Mouse (Mus musculus) forebrain, embryonic 16.5 days (tissue): ENCODE results near the gene Wdr90. TPM values are rescaled to one million over a fixed set of nuclear protein-coding genes. Genes with fewer than 3 reads are reported as not detected.
A peak's percentile ranks its signal among the peaks of the same experiment; 100 is the strongest.

Experiments
- ATAC-seq: fragments of 200-750 bp; cut with Nextera tagmentation; 2 replicates; pipeline ENCODE4 v1.8.0; 2017; ENCODE audit warnings: mild to moderate bottlenecking, moderate library complexity
- H3K27ac ChIP-seq: fragments of 300-500 bp; sonication (generic); 2 replicates; pipeline ENCODE4 v1.5.1; 2014; ENCODE audit warnings: low read length, control low read depth
- H3K27me3 ChIP-seq: fragments of 300-500 bp; sonication (generic); replicated peaks from 2 replicates; pipeline ENCODE4 v1.6.1; 2014; ENCODE audit warnings: low read length; ENCODE audit not compliant: control insufficient read depth, insufficient read depth
- H3K36me3 ChIP-seq: fragments of 300-500 bp; sonication (generic); 2 replicates; pipeline ENCODE4 v1.6.1; 2014; ENCODE audit not compliant: control insufficient read depth, insufficient read depth
- H3K4me1 ChIP-seq: fragments of 300-500 bp; sonication (generic); replicated peaks from 2 replicates; pipeline ENCODE4 v1.6.1; 2014; ENCODE audit warnings: low read length; ENCODE audit not compliant: control insufficient read depth, insufficient read depth
- H3K4me2 ChIP-seq: fragments of 300-500 bp; sonication (generic); 2 replicates; pipeline ENCODE4 v1.6.1; 2014; ENCODE audit warnings: mild to moderate bottlenecking, low read length, control low read depth
- H3K4me3 ChIP-seq: fragments of 300-500 bp; sonication (generic); replicated peaks from 2 replicates; pipeline ENCODE4 v1.5.1; 2014; ENCODE audit warnings: mild to moderate bottlenecking, low read length, control low read depth
- H3K9ac ChIP-seq: fragments of 300-500 bp; sonication (generic); replicated peaks from 2 replicates; pipeline ENCODE4 v1.6.1; 2014; ENCODE audit warnings: low read depth, low read length, control low read depth
- H3K9me3 ChIP-seq: fragments of 300-500 bp; sonication (generic); 2 replicates; pipeline ENCODE4 v1.6.1; 2016; ENCODE audit warnings: low read length; ENCODE audit not compliant: control insufficient read depth
- WGBS: fragments of 180-500 bp; shearing (Covaris S2); extraction: QIAGEN DNeasy Blood & Tissue Kit; methylation state at CpG from one replicate; pipeline ENCODE4 v1.1.7; 2014; 5-methylcytosine and 5-hydroxymethylcytosine counted together
- polyA plus RNA-seq: library from polyadenylated mRNA; unstranded; fragments of >200 nt; fragmentation: Nextera tagmentation; extraction: Ambion mirVana; gene quantifications from 2 replicates; pipeline ENCODE4 v1.2.1, GENCODE M21; 2015

Wdr90 gene
- polyA plus RNA-seq, 1 experiment from 2014 or later, result 24.8 TPM

GRCm38 (mm10) chr17:25828712-25829557 lies 32.4 kb downstream of the Wdr90 start, which contains the start of gene Jmjd8:
Gene Jmjd8 (plus strand): TSS chr17:25828867.
- peak; percentile 73 for ATAC-seq
- H3K9ac ChIP-seq, result peak within 1 kb of the TSS; percentile 80

GRCm38 (mm10) chr17:25828223-25828594 lies 33.1 kb downstream of the Wdr90 start:
- H3K9ac ChIP-seq, result peak overlapping the region; percentile 80
- peak overlapping the region; percentile 93 for H3K4me2 ChIP-seq
- no peaks in the 10 kb centered on the region for H3K27me3 ChIP-seq
- H3K9me3 ChIP-seq, result no peaks in the 10 kb centered on the region
- peaks cover 20% of the 10 kb centered on the region for H3K36me3 ChIP-seq
- ATAC-seq, result no peak
- peaks cover 76% of the 10 kb centered on the region for H3K4me1 ChIP-seq
- H3K4me3 ChIP-seq, result peak overlapping the region; percentile 66
- H3K27ac ChIP-seq, result peak overlapping the region; percentile 93
- WGBS, result 85% methylated on average over 8 of the region's 8 CpGs

More at GRCm38 (mm10) chr17:25828712-25829557, 32.4 kb downstream of the Wdr90 start, which contains the start of gene Jmjd8:
- peak within 1 kb of the TSS; percentile 66 for H3K4me3 ChIP-seq
- H3K27ac ChIP-seq, result peak within 1 kb of the TSS; percentile 93
- peaks cover 20% of the 10 kb centered on the region for H3K36me3 ChIP-seq
- no peaks in the 10 kb centered on the region for H3K27me3 ChIP-seq
- H3K4me1 ChIP-seq, result peaks cover 79% of the 10 kb centered on the region
- no peaks in the 10 kb centered on the region for H3K9me3 ChIP-seq
- H3K4me2 ChIP-seq, result peak within 1 kb of the TSS; percentile 93
- WGBS, result 1% methylated on average over 32 of the region's 32 CpGs

- Histone ChIP-seq H3K27me3 (no peaks in the 10 kb centered on the region), H3K9ac (no peak overlapping the region), H3K27ac (no peak overlapping the region), H3K4me2 (no peak overlapping the region), H3K4me1 (peaks cover 76% of the 10 kb centered on the region), H3K9me3 (no peaks in the 10 kb centered on the region), H3K36me3 (peaks cover 20% of the 10 kb centered on the region), H3K4me3 (no peak overlapping the region)
- WGBS, result 92% methylated on average over 22 of the region's 22 CpGs
- no peak for ATAC-seq
Observed at GRCm38 (mm10) chr17:25827546-25828222, 33.6 kb downstream of the Wdr90 start.

GRCm38 (mm10) chr17:25827011-25827410 lies 34.3 kb downstream of the Wdr90 start:
- H3K4me3 ChIP-seq, result no peak overlapping the region
- WGBS, result 93% methylated on average over 13 of the region's 13 CpGs
- H3K36me3 ChIP-seq, result peaks cover 20% of the 10 kb centered on the region
- no peak overlapping the region for H3K4me2 ChIP-seq
- no peaks in the 10 kb centered on the region for H3K27me3 ChIP-seq
- H3K9ac ChIP-seq, result no peak overlapping the region
- H3K4me1 ChIP-seq, result peaks cover 73% of the 10 kb centered on the region
- no peak for ATAC-seq
- no peak overlapping the region for H3K27ac ChIP-seq
- H3K9me3 ChIP-seq, result no peaks in the 10 kb centered on the region

GRCm38 (mm10) chr17:25825984-25826570 lies 35.2 kb downstream of the Wdr90 start:
- H3K36me3 ChIP-seq, result peaks cover 16% of the 10 kb centered on the region
- 93% methylated on average over 27 of the region's 27 CpGs for WGBS
- H3K4me3 ChIP-seq, result no peak overlapping the region
- no peaks in the 10 kb centered on the region for H3K27me3 ChIP-seq
- no peak overlapping the region for H3K4me2 ChIP-seq
- H3K27ac ChIP-seq, result no peak overlapping the region
- no peak for ATAC-seq
- H3K9me3 ChIP-seq, result no peaks in the 10 kb centered on the region
- peaks cover 64% of the 10 kb centered on the region for H3K4me1 ChIP-seq
- no peak overlapping the region for H3K9ac ChIP-seq

GRCm38 (mm10) chr17:25825311-25825710 lies 36.0 kb downstream of the Wdr90 start:
- no peak overlapping the region for H3K4me3 ChIP-seq
- peaks cover 57% of the 10 kb centered on the region for H3K4me1 ChIP-seq
- H3K9me3 ChIP-seq, result no peaks in the 10 kb centered on the region
- peaks cover 10% of the 10 kb centered on the region; the same call in 1 of the 2 replicates for H3K36me3 ChIP-seq
- H3K27ac ChIP-seq, result no peak overlapping the region
- H3K4me2 ChIP-seq, result no peak overlapping the region
- H3K27me3 ChIP-seq, result 0 out of 2 replicates have a peak, but pooled peaks cover 1% of the 10 kb centered on the region
- H3K9ac ChIP-seq, result no peak overlapping the region
- no peak for ATAC-seq
- 92% methylated on average over 6 of the region's 6 CpGs for WGBS

- Histone ChIP-seq H3K4me2 (peak overlapping the region; percentile 99), H3K4me1 (peaks cover 50% of the 10 kb centered on the region), H3K36me3 (peaks cover 12% of the 10 kb centered on the region; the same call in 1 of the 2 replicates), H3K27me3 (peaks cover 7% of the 10 kb centered on the region; the same call in 1 of the 2 replicates), H3K4me3 (peak overlapping the region; percentile 72), H3K9ac (peak overlapping the region; percentile 77; the same call in 1 of the 2 replicates), H3K27ac (no peak overlapping the region), H3K9me3 (no peaks in the 10 kb centered on the region)
- ATAC-seq, result no peak
- WGBS, result 83% methylated on average over 17 of the region's 17 CpGs
Observed at GRCm38 (mm10) chr17:25824362-25825142, 36.7 kb downstream of the Wdr90 start.

- peaks cover 46% of the 10 kb centered on the region for H3K4me1 ChIP-seq
- no peaks in the 10 kb centered on the region for H3K9me3 ChIP-seq
- ATAC-seq, result peak; percentile 87
- H3K4me2 ChIP-seq, result peak within 1 kb of the TSS; percentile 99
- H3K27me3 ChIP-seq, result peaks cover 13% of the 10 kb centered on the region; the same call in 1 of the 2 replicates
- peaks cover 13% of the 10 kb centered on the region; the same call in 1 of the 2 replicates for H3K36me3 ChIP-seq
- H3K4me3 ChIP-seq, result peak within 1 kb of the TSS; percentile 72
- peak within 1 kb of the TSS; percentile 67 for H3K27ac ChIP-seq
- 0% methylated on average over 18 of the region's 18 CpGs for WGBS
- peak within 1 kb of the TSS; percentile 77 for H3K9ac ChIP-seq
Observed at GRCm38 (mm10) chr17:25823452-25823851, 37.8 kb downstream of the Wdr90 start, which contains the start of gene Wdr24. Gene Wdr24 (plus strand): TSS chr17:25823627.
